Mouse (Mus musculus) olfactory bulb, adult 2 months (tissue): ENCODE data around the gene 1700092M07Rik.

Experiments used
- CTCF ChIP-seq: fragments of 200-500 bp; IDR thresholded peaks from 2 replicates; pipeline ENCODE4 v1.5.1; 2012; ENCODE audit warnings: low read depth, mild to moderate bottlenecking, low read length, moderate library complexity; ENCODE audit not compliant: insufficient read depth
- POLR2A ChIP-seq: fragments of 200-500 bp; IDR thresholded peaks from 2 replicates; pipeline ENCODE4 v1.6.1; 2012; ENCODE audit warnings: mild to moderate bottlenecking, low read depth, low read length, moderate library complexity; ENCODE audit not compliant: insufficient read depth

DNA sequence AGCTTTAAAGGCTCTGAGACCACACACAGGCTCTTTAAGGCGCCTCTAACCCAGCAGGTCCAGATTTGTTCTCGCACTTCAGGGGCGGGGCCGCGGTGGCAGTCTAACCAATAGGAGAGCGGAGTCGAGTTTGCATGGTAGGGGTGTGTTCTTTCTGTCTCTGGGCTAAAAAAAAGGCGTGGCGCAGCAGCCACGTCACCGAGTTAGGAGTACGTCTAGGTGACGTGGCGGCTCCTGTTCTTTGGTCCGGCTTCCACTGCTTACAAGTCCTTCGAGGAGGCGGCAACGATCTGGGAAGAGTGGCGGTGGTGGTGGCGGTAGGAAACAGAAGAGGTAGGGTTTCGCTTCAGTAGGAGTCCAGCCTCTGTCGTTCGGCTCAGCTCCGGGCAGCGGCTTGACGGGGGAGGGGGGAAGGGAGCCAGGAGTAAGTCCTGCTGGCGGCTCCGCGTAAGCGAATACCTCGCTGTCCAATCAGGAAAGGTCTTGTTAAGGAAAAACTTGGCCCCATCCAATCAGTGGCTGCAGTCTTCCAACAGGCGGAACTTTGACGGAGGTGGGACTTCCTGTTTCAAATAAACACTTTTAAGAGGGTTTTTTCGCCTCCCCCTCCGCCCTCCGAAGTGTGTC lies 838 bp downstream of the 1700092M07Rik start, which contains the start of gene Stx5a:
- no peak for TF ChIP-seq CTCF
- TF ChIP-seq POLR2A, result peak; percentile 39
